Mouse (Mus musculus) c-Kit-positive CD71-negative TER-119-negative erythroid progenitor cells, embryonic 14.5 days (primary cell): Measurements from ENCODE around the gene Txnrd2.

Experiments used
- DNase-seq: peaks from one replicate; pipeline ENCODE4 v3.0.0-alpha.2; 2013; ENCODE audit warnings: low read depth

Txnrd2 gene

GRCm38 (mm10) chr16:18426215-18426791 is at the start of gene Txnrd2:
Txnrd2 (plus strand) TSS chr16:18426384.
- no peak for DNase-seq

- no peak for DNase-seq
Measured at GRCm38 (mm10) chr16:18377203-18377602, 49.0 kb upstream of the Txnrd2 start.

GRCm38 (mm10) chr16:18378489-18378888 is 47.7 kb upstream of the Txnrd2 start:
- no peak for DNase-seq

GRCm38 (mm10) chr16:18379338-18380001 is 46.7 kb upstream of the Txnrd2 start:
- no peak for DNase-seq

GRCm38 (mm10) chr16:18380495-18381063 is 45.6 kb upstream of the Txnrd2 start:
- no peak for DNase-seq

DNA sequence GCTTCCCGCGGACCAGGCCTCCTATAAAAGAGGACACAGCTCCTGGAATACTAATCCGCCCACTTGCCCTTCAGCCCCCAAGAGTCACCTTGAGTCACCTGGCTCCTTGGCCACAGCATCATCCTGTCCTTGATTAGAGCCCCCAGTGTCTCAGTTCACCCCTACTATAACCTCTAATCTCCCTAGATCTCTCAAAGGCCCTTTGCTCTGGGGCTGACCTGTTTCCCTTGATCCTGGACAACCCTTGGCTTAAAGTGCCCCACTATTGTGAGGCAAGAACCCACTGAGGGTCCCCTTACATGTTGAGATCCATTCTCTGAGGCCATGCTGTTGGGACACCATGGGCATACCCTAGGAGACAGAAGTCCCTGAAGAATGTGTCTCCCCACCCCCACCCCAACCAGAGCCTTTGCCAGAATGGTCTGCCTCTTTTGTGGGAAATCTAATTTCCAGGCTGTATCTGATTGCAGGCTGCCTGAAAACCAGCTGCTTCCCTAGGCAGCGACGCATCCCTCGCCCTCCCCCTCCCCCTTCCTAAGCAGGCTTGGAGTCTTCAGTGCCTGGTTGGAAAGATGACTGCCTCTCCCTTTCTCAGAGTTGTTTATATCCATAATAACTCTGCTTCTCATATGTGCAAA is 44.4 kb upstream of the Txnrd2 start:
- DNase-seq = no peak

DNA sequence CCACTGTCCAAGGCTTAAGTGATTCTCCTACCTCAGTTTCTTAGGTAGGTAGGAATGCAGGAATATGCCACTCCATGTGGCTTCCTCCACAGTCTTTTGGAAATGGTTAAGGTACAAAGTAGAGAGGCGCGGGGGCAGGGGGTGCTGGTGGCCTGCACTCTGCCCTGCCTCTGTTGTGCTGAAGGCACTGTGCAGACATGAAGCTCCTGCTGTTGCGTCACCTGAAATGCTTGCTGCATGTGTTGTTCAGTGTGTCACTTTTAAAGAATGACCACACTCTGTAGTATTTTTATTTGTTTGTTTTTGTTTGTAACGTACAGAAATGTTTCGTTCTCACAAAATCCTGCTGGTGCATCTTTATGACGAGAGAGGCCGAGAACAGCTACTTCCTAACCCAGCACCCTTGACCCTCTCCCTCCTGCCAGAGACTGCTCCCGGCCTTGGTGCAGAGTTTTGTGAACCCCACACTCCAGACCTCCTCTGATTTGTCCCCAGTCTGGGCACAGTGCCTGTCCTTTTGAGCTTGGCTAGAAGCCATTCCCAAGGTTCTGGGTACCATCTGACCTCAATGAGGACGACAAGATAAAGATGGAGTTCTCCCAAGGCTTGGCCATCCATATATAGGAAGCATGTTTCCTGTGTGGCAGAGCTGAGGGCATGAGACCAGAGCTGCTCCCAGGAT is 43.0 kb upstream of the Txnrd2 start:
- no peak for DNase-seq

DNA sequence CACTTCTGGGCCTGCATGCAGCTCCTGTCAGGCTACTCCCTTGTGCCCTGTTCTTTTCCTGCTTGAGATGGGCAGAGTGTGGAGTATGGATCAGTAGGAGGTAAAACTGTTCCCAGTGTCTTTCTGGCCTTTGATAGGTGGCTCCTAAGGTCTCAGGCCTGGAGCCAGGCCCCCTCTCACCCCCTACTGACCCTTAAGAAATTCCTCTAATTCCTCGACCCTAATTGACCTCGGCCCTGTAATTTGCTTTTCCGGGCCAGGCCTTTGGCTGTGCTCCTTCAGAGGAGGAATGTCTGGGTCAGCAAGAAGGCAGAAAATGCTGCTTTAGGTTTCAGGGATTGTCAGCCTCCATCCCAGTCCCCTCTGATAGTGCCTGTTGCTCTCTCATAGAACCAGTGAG is 42.4 kb upstream of the Txnrd2 start:
- DNase-seq = no peak

DNA sequence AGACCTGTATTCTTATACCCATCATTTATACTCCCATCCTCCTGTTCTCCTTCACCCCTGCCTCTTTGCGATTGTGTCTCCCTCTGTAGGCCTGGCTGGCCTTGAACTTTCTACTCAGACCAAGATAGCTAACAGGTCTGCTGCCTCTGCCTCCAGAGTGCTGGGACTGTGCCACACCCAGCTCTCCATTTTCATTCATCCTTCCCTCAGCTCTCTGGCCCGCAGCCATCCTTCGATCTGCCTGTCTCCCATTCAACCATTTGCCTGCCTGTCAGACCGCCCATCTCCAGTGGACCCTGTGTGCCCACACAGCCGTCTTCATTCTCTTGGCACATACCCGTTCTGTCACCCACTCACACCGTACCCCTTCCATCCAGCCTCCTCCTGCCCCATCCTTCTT is 42.0 kb upstream of the Txnrd2 start:
- DNase-seq = no peak

DNA sequence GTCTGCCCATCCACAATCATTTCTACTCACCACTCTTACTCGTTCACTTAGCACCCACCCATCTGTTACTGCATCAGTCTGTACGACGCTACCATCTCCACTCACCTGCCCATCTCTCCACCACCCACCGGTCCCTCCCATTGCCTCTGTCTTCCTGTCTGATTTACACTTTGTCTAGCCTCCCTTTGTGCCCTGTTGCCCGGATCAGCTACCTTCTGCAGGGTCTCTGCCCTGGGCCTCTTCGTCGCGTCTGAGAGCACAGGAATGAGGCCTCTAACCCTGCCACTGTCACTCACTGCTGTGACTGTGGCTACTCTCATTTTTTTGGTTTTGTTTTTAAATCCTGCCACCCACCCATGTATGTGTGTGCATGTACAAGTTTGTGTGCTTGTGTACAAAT is 41.5 kb upstream of the Txnrd2 start:
- DNase-seq = no peak

DNA sequence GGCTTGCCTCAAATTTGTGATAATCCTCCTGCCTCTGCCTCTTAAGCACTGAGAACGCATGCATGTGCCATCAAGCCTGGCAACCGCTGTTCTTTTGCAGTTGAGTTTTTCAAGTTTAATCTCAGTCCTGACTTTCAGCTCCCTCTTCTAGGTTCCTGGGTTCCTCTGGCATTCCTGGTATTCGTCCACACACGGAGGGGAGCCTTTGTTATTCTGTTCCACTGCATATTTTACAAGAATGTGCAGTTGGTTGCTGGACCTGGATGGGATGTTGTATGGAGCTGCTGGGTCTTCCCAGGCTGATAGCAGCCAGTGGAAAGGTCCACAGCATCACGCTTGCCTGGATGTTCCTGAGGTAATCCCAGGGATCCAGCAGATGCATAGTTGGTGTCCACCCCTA is 40.8 kb upstream of the Txnrd2 start:
- DNase-seq = no peak

- no peak for DNase-seq
Measured at GRCm38 (mm10) chr16:18386451-18386850, 39.7 kb upstream of the Txnrd2 start.

GRCm38 (mm10) chr16:18386972-18387371 is 39.2 kb upstream of the Txnrd2 start:
- no peak for DNase-seq

DNA sequence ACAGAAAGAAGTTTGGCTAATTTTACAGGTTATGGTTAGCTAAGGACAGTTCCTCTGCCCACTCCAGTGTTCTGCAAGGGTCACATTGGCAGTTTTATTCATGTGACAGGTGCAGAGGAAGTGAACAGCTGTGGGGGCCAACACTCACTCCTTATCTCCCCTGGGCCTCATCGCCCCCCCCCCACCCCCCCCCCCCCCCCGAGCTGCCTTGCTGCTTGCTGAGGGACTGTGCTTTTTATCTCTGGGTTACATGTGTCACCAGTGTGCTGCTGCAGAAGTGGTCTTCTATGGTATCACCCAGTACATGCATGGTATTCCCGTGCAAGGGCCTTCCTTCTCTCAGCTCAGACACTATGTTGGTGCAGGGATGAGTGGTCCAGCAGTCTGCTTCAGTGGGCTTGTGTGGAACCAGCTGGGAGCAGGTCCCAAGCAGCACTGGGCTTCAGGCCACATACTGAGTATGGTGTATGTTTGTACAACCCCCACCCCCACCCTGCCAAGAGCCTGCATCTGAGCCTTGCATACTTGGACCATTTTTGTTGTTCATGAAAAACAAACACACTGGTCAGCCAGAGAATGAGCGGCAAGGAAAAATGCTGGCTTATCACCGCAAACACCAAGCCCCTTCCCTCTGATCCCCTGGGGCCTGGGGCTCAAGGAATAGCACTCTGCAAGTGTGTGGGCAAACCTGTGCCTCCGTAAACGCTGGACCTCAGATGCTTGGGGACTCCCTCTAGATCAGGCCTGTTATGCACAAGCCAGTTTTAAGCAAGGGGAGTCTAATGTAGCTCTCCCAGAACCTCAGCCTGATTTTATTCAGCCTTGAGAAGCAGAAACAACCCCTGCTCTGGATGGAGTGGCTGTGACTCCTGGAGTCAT is 38.2 kb upstream of the Txnrd2 start:
- no peak for DNase-seq

DNA sequence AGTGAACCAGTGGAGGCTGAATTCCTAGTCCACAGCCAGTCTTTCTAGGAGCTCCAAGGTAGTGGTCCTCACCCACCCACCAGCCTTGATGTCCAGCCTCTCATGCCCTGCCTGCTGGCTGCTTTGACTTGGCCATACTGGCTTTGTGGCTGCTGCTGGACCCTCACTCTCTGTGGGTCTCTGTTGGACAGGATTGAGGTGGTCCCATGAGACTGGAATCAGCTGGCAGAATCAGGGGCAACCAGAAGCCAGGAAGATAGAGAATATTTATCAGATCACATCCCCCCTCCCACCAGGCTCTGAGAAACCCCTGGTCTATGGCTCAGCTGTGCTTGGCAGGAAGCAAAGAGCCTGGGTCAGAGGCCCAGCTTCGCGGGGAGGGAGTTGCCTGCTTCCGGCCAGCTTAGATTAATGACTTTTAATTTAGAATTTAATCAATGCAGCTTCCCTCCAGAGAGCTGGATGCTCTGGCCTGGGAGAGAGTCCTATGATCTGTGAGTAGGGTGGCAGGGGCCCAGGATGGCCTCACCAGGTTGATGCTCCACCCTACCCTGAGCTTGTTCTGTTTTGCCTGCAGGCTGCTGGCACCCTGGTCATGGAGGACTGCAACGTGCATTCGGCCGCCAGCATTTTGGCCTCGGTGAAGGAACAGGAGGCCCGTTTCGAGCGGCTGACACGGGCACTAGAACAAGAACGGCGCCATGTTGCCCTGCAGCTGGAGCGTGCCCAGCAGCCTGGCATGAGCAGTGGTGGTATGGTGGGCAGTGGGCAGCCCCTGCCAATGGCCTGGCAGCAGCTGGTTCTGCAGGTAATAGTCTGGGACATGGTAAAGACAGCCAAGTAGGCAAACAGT is 37.4 kb upstream of the Txnrd2 start:
- DNase-seq = no peak

DNA sequence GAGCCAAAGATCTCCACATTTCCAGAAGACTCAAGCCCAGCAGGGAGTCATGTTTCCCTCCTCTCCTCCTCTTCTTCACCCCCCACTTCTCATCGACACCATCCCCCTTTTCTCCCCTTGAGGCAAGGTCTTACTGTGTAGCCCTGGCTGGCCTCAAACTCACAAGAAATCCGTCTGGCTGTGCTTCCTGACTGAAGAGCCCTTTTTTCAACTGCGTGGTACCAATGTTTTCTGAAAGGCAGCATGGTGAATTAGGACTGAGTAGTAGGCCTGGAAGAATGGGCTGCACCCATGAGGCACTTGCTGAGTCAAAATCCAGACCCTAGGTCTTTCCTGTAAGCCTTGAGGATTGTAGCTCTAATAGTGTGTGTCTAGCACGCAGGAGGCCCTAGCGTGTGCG is 35.8 kb upstream of the Txnrd2 start:
- DNase-seq = no peak

- DNase-seq = no peak
Measured at GRCm38 (mm10) chr16:18391127-18391526, 35.1 kb upstream of the Txnrd2 start.

- DNase-seq = no peak
Measured at GRCm38 (mm10) chr16:18391728-18392127, 34.5 kb upstream of the Txnrd2 start.

DNA sequence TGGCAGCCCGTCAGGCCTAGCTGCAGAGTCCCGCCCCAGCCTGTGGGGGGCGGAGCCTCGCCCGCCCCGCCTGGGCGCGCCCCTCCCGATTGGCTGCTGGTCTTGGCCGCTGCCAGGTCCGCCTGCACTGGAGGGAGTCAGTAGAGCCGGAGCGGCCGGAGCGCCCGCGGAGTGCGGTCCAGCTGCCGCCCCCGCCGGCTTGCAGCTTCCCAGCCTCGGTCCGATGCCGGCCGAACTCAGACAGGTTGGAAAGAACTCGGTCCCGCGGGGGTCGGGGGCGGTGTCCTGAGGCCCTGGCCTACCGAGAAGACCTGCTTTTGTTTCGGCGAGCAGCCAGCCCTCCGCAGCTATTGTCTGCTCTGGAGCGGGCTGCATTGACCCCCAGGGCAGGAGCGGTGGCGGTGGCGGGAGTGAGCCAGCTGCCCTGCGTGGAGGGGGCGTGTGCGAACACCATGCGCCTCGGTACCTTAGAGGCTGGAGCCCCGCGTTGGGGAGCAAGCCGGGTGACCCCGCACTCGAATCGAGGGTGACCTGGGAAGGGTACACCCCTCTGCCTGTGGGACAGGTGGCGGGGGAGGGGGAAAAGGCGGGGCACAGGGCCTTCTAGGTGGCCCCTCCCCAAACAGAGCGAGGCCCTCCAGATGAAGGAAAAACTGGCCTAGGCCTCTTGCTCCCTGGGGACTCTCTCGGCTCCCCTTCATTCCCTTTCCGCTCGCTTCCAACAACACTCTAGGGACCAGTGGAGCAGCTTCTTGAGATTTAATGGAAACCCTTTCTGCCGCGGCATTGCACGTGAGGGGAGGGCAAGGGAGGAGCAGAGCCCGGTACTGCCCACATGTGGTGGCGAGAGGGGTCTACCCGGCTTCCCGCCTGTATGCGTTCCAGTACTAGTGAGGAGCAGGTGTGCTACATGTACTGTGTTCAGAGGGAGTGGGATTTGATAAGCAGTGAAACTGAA is 33.4 kb upstream of the Txnrd2 start:
- DNase-seq = peak; percentile 61

GRCm38 (mm10) chr16:18393595-18393994 is 32.6 kb upstream of the Txnrd2 start:
- DNase-seq = no peak
